Mouse (Mus musculus) limb, embryonic 14.5 days (tissue): ENCODE results near the gene Lrmda. TPM values are rescaled to one million over a fixed set of nuclear protein-coding genes. Genes with fewer than 3 reads are reported as not detected.
A peak's percentile ranks its signal among the peaks of the same experiment; 100 is the strongest.

Experiments
- ATAC-seq: fragments of 200-750 bp; cut with Nextera tagmentation; 2 replicates; pipeline ENCODE4 v1.8.0; 2017; ENCODE audit warnings: low read depth, moderate number of reproducible peaks, moderate TSS enrichment; ENCODE audit not compliant: low FRiP score
- DNase-seq: peaks from one replicate; pipeline ENCODE4 v3.0.0-alpha.2; 2015; ENCODE audit warnings: low spot score
- H3K27ac ChIP-seq: fragments of 300-500 bp; sonication (generic); replicated peaks from 2 replicates; pipeline ENCODE4 v1.5.1; 2014; ENCODE audit warnings: low read depth, mild to moderate bottlenecking, low read length, moderate library complexity, mixed read lengths
- H3K27me3 ChIP-seq: fragments of 300-500 bp; sonication (generic); 2 replicates; pipeline ENCODE4 v1.6.1; 2014; ENCODE audit warnings: low read length, mixed read lengths; ENCODE audit not compliant: control insufficient read depth, insufficient read depth
- H3K36me3 ChIP-seq: fragments of 300-500 bp; sonication (generic); 2 replicates; pipeline ENCODE4 v1.6.1; 2014; ENCODE audit warnings: mild to moderate bottlenecking, low read length, moderate library complexity, mixed read lengths; ENCODE audit not compliant: control insufficient read depth, insufficient read depth
- H3K4me1 ChIP-seq: fragments of 300-500 bp; sonication (generic); 2 replicates; pipeline ENCODE4 v1.6.1; 2014; ENCODE audit warnings: antibody characterized with exemption, low read length, mixed read lengths; ENCODE audit not compliant: control insufficient read depth, insufficient read depth
- H3K4me2 ChIP-seq: fragments of 300-500 bp; sonication (generic); replicated peaks from 2 replicates; pipeline ENCODE4 v1.6.1; 2014; ENCODE audit warnings: low read depth, mild to moderate bottlenecking, low read length, moderate library complexity; ENCODE audit not compliant: severe bottlenecking
- H3K4me3 ChIP-seq: fragments of 300-500 bp; sonication (generic); replicated peaks from 2 replicates; pipeline ENCODE4 v1.5.1; 2014; ENCODE audit warnings: low read length
- H3K9ac ChIP-seq: fragments of 300-500 bp; sonication (generic); 2 replicates; pipeline ENCODE4 v1.6.1; 2014; ENCODE audit warnings: mild to moderate bottlenecking, low read depth, low read length, moderate library complexity; ENCODE audit not compliant: severe bottlenecking
- H3K9me3 ChIP-seq: fragments of 300-500 bp; sonication (generic); 2 replicates; pipeline ENCODE4 v1.6.1; 2016; ENCODE audit warnings: low read length; ENCODE audit not compliant: control insufficient read depth
- POLR2A ChIP-seq: fragments of 200-500 bp; IDR thresholded peaks from 2 replicates; pipeline ENCODE4 v1.8.0; 2012; ENCODE audit warnings: inconsistent platforms, mild to moderate bottlenecking, moderate library complexity, borderline replicate concordance; ENCODE audit not compliant: insufficient read depth, insufficient read length; ENCODE audit errors: extremely low read depth
- WGBS: fragments of 180-500 bp; shearing (Covaris S2); extraction: QIAGEN DNeasy Blood & Tissue Kit; methylation state at CpG from one replicate; pipeline ENCODE4 v1.1.7; 2014; 5-methylcytosine and 5-hydroxymethylcytosine counted together
- polyA plus RNA-seq, 2 experiments: library from polyadenylated mRNA; depleted of rRNA in 1 of 2; stranded (reverse) in 1 of 2; unstranded in 1 of 2; fragments of >200 nt; fragmentation: Nextera tagmentation in 1 of 2; extraction: Ambion mirVana in 1 of 2; gene quantifications; 2 replicates each; pipeline versions ENCODE4 v1.2.1 to v1.2.3; 2012 to 2014

Gene Lrmda
- polyA plus RNA-seq, 2 experiments: 0.08 to 0.72 TPM

- Histone ChIP-seq H3K4me1 (peaks cover 7% of the 10 kb centered on the region; the same call in 1 of the 2 replicates), H3K9ac (no peak overlapping the region), H3K27ac (no peak overlapping the region), H3K9me3 (no peaks in the 10 kb centered on the region), H3K36me3 (no peaks in the 10 kb centered on the region), H3K4me2 (no peak overlapping the region), H3K4me3 (no peak overlapping the region), H3K27me3 (no peaks in the 10 kb centered on the region)
- 86% methylated on average over 3 of the region's 3 CpGs for WGBS
- TF ChIP-seq POLR2A: no peak
- ATAC-seq (no peak), DNase-seq (no peak)
These were observed 87.3 kb downstream of the Lrmda start for GRCm38 (mm10) chr14:22106777-22107176.

GRCm38 (mm10) chr14:22109423-22109822 lies 89.9 kb downstream of the Lrmda start:
- peaks cover 10% of the 10 kb centered on the region; the same call in 1 of the 2 replicates for H3K4me1 ChIP-seq
- no peaks in the 10 kb centered on the region for H3K9me3 ChIP-seq
- ATAC-seq (no peak), DNase-seq (no peak)
- H3K9ac ChIP-seq: no peak overlapping the region
- H3K27ac ChIP-seq: no peak overlapping the region
- no peak overlapping the region for H3K4me3 ChIP-seq
- 71% methylated on average over 4 of the region's 4 CpGs for WGBS
- no peaks in the 10 kb centered on the region for H3K27me3 ChIP-seq
- no peak overlapping the region for H3K4me2 ChIP-seq
- no peaks in the 10 kb centered on the region for H3K36me3 ChIP-seq
- no peak for TF ChIP-seq POLR2A

GRCm38 (mm10) chr14:22113463-22114361 lies 94.2 kb downstream of the Lrmda start:
- WGBS: 31% methylated on average over 8 of the region's 8 CpGs
- H3K9me3 ChIP-seq: no peaks in the 10 kb centered on the region
- H3K36me3 ChIP-seq: no peaks in the 10 kb centered on the region
- DNase-seq (no peak), ATAC-seq (no peak)
- no peak overlapping the region for H3K9ac ChIP-seq
- TF ChIP-seq POLR2A: no peak
- H3K27ac ChIP-seq: no peak overlapping the region
- H3K4me2 ChIP-seq: no peak overlapping the region
- no peak overlapping the region for H3K4me3 ChIP-seq
- peaks cover 37% of the 10 kb centered on the region for H3K4me1 ChIP-seq
- H3K27me3 ChIP-seq: no peaks in the 10 kb centered on the region

GRCm38 (mm10) chr14:22114651-22115351 lies 95.3 kb downstream of the Lrmda start:
- Histone ChIP-seq H3K9me3 (no peaks in the 10 kb centered on the region), H3K4me1 (peaks cover 39% of the 10 kb centered on the region), H3K4me2 (0 out of 2 replicates have a peak overlapping the region, but pooled peaks have one; percentile 0), H3K4me3 (no peak overlapping the region), H3K27ac (no peak overlapping the region), H3K36me3 (no peaks in the 10 kb centered on the region), H3K9ac (no peak overlapping the region), H3K27me3 (no peaks in the 10 kb centered on the region)
- DNase-seq: peak; percentile 28
- TF ChIP-seq POLR2A: no peak
- WGBS: 12% methylated on average over 18 of the region's 18 CpGs
- ATAC-seq: no peak

- Histone ChIP-seq H3K4me2 (no peak overlapping the region), H3K4me1 (peaks cover 32% of the 10 kb centered on the region), H3K9me3 (no peaks in the 10 kb centered on the region), H3K9ac (no peak overlapping the region), H3K27me3 (no peaks in the 10 kb centered on the region), H3K4me3 (no peak overlapping the region), H3K36me3 (no peaks in the 10 kb centered on the region), H3K27ac (no peak overlapping the region)
- no peak for TF ChIP-seq POLR2A
- no peak for ATAC-seq
- 38% methylated on average over 6 of the region's 6 CpGs for WGBS
- no peak for DNase-seq
These were observed 98.6 kb downstream of the Lrmda start for GRCm38 (mm10) chr14:22118096-22118495.
